Mouse (Mus musculus) hindbrain, embryonic 15.5 days (tissue): ENCODE measurements at regions not wholly inside any gene's neighbourhood (a gene's known extent, or its start where the extent isn't known, plus 50 kb on each side); places are given as distances from the start of the nearest gene placed in this dataset.
A peak's percentile ranks its signal among the peaks of the same experiment; 100 is the strongest.

Source experiments
- ATAC-seq: fragments of 200-750 bp; cut with Nextera tagmentation; 2 replicates; pipeline ENCODE4 v1.8.0; 2017; ENCODE audit warnings: low read depth, moderate number of reproducible peaks, moderate TSS enrichment; ENCODE audit not compliant: low FRiP score
- H3K27ac ChIP-seq: fragments of 300-500 bp; sonication (generic); replicated peaks from 2 replicates; pipeline ENCODE4 v1.5.1; 2015; ENCODE audit warnings: mild to moderate bottlenecking, inconsistent platforms
- H3K27me3 ChIP-seq: fragments of 300-500 bp; sonication (generic); 2 replicates; pipeline ENCODE4 v1.6.1; 2015; ENCODE audit warnings: control low read depth, inconsistent platforms
- H3K36me3 ChIP-seq: fragments of 300-500 bp; sonication (generic); 2 replicates; pipeline ENCODE4 v1.6.1; 2015; ENCODE audit warnings: control low read depth, inconsistent platforms
- H3K4me1 ChIP-seq: fragments of 300-500 bp; sonication (generic); replicated peaks from 2 replicates; pipeline ENCODE4 v1.6.1; 2015; ENCODE audit warnings: control low read depth, inconsistent platforms
- H3K4me2 ChIP-seq: fragments of 300-500 bp; sonication (generic); 2 replicates; pipeline ENCODE4 v1.6.1; 2015; ENCODE audit warnings: moderate library complexity, mild to moderate bottlenecking, inconsistent platforms
- H3K4me3 ChIP-seq: fragments of 300-500 bp; sonication (generic); 2 replicates; pipeline ENCODE4 v1.5.1; 2015; ENCODE audit warnings: mild to moderate bottlenecking, inconsistent platforms
- H3K9ac ChIP-seq: fragments of 300-500 bp; sonication (generic); 2 replicates; pipeline ENCODE4 v1.6.1; 2015; ENCODE audit warnings: inconsistent platforms
- H3K9me3 ChIP-seq: fragments of 300-500 bp; sonication (generic); 2 replicates; pipeline ENCODE4 v1.6.1; 2016; ENCODE audit warnings: control low read depth, inconsistent platforms
- WGBS: fragments of 180-500 bp; shearing (Covaris S2); methylation state at CpG from one replicate; pipeline ENCODE4 v1.1.7; 2015; 5-methylcytosine and 5-hydroxymethylcytosine counted together

DNA sequence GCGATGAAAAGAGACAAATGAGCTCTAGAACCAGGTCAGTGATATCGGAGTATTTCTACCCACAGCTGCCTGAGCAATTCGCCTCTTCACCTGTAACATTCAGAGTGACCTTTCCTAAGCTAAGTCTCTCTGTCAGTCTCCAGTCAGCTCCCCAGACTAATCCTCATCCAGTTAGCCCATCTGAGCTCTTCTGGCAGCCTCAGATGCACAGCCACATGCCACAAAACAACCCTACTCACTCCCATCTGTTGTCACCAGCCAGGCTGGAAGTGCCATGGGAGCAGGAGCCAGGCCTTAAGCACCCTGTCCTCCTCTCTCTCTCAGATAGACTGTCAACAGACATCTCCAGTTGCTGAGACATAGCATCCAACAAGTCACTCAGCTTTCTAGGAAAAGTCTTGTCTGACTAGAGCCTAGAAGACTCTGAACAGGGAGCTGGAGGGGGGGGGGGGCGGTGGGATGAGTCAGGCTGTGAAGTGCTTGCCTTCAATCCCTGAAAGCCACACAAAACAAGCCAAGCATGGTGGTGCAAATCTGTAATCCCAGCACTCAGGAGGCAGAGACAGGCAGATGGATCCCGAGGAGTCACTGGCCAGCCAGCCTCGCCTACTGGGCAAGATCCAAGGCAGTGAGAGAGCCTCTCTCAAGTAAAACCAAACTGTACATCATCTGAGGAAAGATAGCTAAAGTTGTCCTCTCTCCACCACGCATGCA lies 225.6 kb downstream of the Mycn start:
- Histone ChIP-seq H3K4me2 (no peak overlapping the region), H3K27me3 (no peaks in the 10 kb centered on the region), H3K4me3 (no peak overlapping the region), H3K4me1 (0 out of 2 replicates have a peak, but pooled peaks cover 5% of the 10 kb centered on the region), H3K27ac (no peak overlapping the region), H3K36me3 (no peaks in the 10 kb centered on the region), H3K9ac (no peak overlapping the region), H3K9me3 (no peaks in the 10 kb centered on the region)
- ATAC-seq: peak; percentile 63; the same call in 1 of the 2 replicates
- 74% methylated on average over 7 of the region's 7 CpGs for WGBS

DNA sequence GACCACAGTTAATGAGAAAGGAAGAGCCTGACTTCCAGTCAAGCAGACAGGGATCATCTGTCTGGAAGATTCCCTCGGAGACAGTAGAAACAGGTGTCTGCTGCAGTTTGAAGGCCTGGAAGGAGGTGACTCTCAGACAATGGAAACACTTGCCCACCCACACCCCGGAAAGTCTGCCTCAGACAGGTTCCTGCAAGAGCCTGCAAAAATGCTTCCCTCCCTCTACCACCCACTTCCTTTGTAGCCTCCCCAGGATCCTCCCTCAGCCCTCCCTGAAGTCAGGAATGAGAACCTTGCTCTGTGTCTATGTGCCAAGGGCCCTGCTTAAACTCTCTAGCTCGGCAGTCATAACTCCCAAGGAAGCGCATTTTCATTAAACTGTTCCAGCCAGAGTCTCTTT lies 226.2 kb downstream of the Mycn start:
- Histone ChIP-seq H3K4me1 (0 out of 2 replicates have a peak, but pooled peaks cover 5% of the 10 kb centered on the region), H3K27me3 (no peaks in the 10 kb centered on the region), H3K9me3 (no peaks in the 10 kb centered on the region), H3K27ac (no peak overlapping the region), H3K4me2 (no peak overlapping the region), H3K4me3 (no peak overlapping the region), H3K9ac (no peak overlapping the region), H3K36me3 (no peaks in the 10 kb centered on the region)
- no peak for ATAC-seq
- 56% methylated on average over 4 of the region's 4 CpGs for WGBS

DNA sequence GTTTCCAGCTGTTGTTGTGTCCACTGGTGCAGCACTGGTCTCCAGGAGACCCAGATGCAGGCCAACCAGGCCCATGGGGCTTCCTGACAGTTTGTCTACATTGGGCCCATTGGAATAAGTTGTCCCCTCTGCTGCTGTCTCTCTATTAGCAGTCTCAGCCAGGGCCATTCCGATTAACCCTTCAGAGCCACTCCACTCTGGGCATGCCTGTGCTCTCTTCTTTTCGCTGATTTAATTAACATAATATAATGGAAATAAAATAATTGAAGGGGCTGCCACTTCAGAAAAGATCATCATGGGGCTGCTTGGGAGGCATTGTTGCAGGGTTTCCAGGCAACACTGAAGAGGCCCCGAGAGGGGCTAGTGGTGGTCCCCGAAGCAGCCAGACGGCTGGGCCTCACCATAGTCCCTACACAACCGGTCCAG lies 231.5 kb downstream of the Mycn start:
- Histone ChIP-seq H3K4me1 (peaks cover 13% of the 10 kb centered on the region), H3K9me3 (no peaks in the 10 kb centered on the region), H3K9ac (no peak overlapping the region), H3K4me3 (no peak overlapping the region), H3K36me3 (no peaks in the 10 kb centered on the region), H3K4me2 (no peak overlapping the region), H3K27me3 (no peaks in the 10 kb centered on the region), H3K27ac (no peak overlapping the region)
- no peak for ATAC-seq
- 27% methylated on average over 6 of the region's 6 CpGs for WGBS

DNA sequence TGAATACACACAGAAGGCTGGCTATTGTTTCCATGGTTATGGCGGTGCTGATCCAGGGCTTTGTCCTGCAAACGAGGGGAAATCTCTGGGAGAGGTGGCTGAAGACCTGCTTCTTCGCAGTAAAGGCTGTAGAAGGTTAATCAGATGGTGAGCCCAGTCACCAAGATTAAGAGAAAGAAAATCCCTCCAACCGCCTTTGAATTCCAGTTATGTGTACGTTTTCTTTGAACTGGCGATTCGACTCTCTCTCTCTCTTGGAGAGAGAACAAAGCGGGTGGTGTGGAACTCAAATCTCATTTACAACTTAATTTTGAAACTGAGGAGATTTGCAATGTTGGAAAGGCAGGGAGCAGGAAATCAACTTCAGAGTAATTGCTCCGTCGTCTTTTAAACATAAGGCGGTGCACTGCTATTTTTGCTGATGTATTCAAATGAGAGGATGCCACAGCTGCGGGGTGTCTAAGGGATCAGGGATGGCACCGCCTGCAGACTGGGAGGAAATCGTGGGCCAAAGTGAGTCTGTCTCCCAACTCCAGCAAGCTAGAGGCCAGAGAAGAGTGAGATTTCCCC lies 232.7 kb downstream of the Mycn start:
- Histone ChIP-seq H3K27ac (peak overlapping the region; percentile 49), H3K36me3 (no peaks in the 10 kb centered on the region), H3K4me2 (peak overlapping the region; percentile 33), H3K27me3 (no peaks in the 10 kb centered on the region), H3K9me3 (no peaks in the 10 kb centered on the region), H3K4me3 (no peak overlapping the region), H3K9ac (no peak overlapping the region), H3K4me1 (peaks cover 13% of the 10 kb centered on the region)
- no peak for ATAC-seq
- WGBS: 7% methylated on average over 14 of the region's 14 CpGs

DNA sequence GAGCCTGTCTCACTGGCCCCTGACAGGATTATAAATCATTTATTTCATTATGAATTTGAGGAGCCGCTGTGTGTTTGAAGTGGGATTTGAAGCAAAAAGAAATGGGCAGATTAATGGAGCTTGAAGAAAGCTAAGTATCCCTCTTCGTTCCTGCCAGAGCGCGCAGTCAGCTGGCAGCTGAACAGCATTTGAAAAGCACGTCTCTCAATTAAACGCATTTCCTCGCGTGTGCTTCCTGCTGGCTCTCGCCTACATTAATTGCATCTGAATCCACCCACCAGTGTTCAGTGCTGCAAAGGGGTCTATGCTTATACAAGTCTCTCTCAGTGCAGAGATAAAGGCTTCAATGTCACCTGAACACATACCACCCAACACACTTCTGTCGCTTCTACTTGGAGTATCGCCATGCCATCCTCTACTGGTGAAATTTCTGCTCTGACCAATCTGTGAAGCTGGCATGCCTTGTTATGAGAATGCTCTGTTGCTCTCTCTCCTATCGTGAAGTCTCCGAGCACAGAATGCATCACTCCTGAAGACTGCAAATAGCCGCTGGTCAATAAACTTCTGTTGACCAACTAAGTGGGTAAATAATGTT lies 235.3 kb downstream of the Mycn start:
- Histone ChIP-seq H3K9me3 (no peaks in the 10 kb centered on the region), H3K9ac (no peak overlapping the region), H3K27me3 (no peaks in the 10 kb centered on the region), H3K4me1 (peaks cover 13% of the 10 kb centered on the region), H3K4me3 (no peak overlapping the region), H3K4me2 (no peak overlapping the region), H3K36me3 (no peaks in the 10 kb centered on the region), H3K27ac (peak overlapping the region; percentile 36; the same call in 1 of the 2 replicates)
- peak; percentile 13; the same call in 1 of the 2 replicates for ATAC-seq
- 64% methylated on average over 14 of the region's 14 CpGs for WGBS

DNA sequence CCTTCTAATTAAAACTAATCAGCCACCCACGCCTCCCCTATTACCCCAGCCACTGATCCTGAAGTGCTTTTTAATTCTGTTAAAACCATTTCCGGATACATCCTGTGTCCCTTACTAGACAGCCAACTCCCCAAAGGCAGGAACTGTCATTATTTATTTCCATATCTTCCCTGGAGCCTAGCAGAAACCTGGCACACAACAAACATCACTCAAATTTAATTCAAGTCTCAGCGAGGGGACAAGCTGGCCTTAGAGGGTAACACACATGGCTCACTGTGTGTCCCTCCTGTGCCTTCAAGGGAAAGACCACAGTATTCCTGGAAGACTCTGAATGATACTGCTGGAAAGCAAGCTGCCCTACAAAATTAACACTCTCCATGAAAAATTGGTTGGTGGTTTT lies 240.0 kb downstream of the Mycn start:
- H3K9me3 ChIP-seq: no peaks in the 10 kb centered on the region
- no peaks in the 10 kb centered on the region for H3K36me3 ChIP-seq
- H3K4me1 ChIP-seq: no peaks in the 10 kb centered on the region; the same call in none of the 2 replicates
- H3K9ac ChIP-seq: no peak overlapping the region
- no peaks in the 10 kb centered on the region for H3K27me3 ChIP-seq
- no peak for ATAC-seq
- no peak overlapping the region for H3K4me3 ChIP-seq
- H3K27ac ChIP-seq: no peak overlapping the region
- 30% methylated on average over 3 of the region's 3 CpGs for WGBS
- no peak overlapping the region for H3K4me2 ChIP-seq

DNA sequence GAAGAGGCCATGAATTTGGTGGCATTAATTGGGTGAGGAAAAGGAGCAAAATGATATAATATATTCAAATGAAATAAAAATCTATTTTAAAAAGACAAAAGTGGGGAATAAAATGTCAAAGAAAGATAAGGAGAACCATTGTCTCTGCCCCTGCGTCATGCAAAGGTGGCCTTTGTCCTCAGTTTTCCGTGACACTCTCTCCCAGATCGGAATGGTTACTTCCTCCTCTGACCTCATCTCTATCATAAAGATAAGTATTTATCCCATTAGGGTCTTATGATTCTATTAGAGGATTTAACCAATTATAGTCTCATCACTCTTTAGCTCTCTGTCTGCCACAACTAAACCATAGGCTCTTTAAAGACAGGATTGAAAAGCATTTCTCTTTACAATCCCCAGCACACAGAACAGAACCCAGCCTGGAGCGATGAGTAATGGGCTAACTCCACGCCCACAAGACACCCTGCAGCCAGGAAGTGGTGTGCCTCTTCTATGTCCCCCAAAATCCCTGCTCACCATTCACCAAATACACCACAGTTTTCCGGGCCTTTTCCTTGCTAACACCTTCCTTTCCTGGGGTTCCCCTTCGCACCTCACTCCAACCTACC lies 240.6 kb downstream of the Mycn start:
- no peak overlapping the region for H3K9ac ChIP-seq
- no peaks in the 10 kb centered on the region for H3K27me3 ChIP-seq
- H3K4me3 ChIP-seq: no peak overlapping the region
- no peaks in the 10 kb centered on the region; the same call in none of the 2 replicates for H3K4me1 ChIP-seq
- no peaks in the 10 kb centered on the region for H3K36me3 ChIP-seq
- 78% methylated on average over 7 of the region's 7 CpGs for WGBS
- no peak overlapping the region for H3K4me2 ChIP-seq
- no peaks in the 10 kb centered on the region for H3K9me3 ChIP-seq
- H3K27ac ChIP-seq: no peak overlapping the region
- no peak for ATAC-seq

DNA sequence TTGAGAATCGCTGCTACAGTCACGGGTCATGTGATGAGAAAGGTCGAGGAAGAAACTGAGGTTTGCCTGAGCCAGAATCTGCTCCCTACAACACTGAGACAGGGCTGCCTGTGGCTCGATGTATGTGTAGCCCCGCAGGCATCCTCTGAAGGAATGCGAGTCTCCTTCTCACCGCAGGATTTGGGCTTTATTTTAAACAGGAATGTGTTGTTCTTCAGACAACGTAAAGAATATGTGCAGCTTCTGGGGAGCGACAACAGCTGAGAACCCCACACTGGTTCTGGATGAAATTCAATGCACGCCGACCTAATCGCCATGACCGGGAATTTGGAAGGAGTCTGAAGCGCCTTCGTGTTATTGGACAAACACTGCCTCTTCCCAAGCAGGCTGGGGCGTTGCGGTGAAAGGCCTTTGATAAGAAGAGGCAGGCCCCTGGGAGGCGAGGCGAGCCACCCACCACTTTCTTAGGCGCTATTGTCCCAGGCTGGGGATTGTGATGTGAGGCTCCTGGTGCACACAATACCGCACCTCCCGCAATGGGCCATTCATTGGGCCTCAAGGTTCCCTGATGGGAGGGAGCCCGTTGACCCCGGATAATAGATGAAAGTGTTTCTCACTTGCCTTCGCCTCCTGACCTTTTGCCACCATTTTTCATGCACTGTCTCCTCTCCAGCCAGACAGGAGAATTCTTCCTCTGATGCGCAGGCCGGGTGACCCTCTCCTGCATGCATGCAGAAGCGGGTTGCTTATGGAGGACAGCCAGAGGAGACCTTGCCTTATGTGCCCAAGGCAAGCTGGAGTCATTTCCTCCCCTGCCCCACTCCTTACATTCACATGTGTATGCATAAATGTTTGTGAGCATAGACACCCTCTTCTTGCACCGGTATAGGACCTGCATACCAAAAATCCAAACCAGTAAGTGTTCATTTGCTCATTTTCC lies 247.6 kb downstream of the Mycn start:
- Histone ChIP-seq H3K4me3 (no peak overlapping the region), H3K4me2 (peak overlapping the region; percentile 32), H3K9me3 (no peaks in the 10 kb centered on the region), H3K4me1 (peaks cover 15% of the 10 kb centered on the region), H3K9ac (no peak overlapping the region), H3K27ac (no peak overlapping the region), H3K27me3 (peaks cover 3% of the 10 kb centered on the region; the same call in 1 of the 2 replicates), H3K36me3 (no peaks in the 10 kb centered on the region)
- 9% methylated on average over 29 of the region's 29 CpGs for WGBS
- ATAC-seq: peak; percentile 52; the same call in 1 of the 2 replicates

DNA sequence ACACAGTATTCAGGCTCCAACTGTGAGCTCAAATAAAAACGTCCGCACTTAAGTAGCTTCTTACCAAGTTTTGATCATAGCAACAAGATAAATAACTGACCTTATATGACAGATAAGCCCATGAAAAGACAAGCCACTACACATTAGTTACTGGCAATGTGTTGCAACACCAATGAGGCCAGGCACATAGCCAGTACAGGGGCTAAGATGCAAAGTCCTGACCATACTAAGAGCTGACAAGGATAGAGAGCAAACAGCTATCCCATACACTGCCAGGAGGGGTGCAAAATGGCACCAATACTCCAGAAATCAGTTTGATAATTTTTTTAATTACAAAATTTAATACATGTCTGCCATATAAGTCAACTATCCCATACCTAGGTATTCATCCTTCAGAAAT lies 254.3 kb downstream of the Mycn start:
- no peak for ATAC-seq
- 86% methylated on average over 2 of the region's 2 CpGs for WGBS
- Histone ChIP-seq H3K9me3 (no peaks in the 10 kb centered on the region), H3K36me3 (no peaks in the 10 kb centered on the region), H3K4me2 (no peak overlapping the region), H3K27me3 (no peaks in the 10 kb centered on the region), H3K4me1 (peaks cover 17% of the 10 kb centered on the region), H3K27ac (no peak overlapping the region), H3K4me3 (no peak overlapping the region), H3K9ac (no peak overlapping the region)

DNA sequence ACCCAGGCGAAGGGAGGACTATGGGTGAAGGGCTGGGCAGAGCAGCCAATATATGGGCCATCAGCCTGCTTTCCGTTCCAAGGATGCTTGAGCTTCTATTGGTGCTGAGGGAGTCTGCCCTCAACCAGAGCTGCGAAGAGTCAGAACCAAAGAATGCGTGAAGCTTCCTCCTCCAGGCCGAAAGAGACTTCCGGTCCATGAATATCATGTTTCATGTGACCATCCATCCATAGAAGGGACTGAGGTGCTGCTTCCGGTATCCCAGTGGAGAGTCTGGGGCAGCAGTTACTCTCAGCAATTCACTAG lies 256.5 kb downstream of the Mycn start:
- 68% methylated on average over 7 of the region's 7 CpGs for WGBS
- no peak for ATAC-seq
- Histone ChIP-seq H3K4me1 (peaks cover 35% of the 10 kb centered on the region), H3K9ac (no peak overlapping the region), H3K4me2 (no peak overlapping the region; the same call in 1 of the 2 replicates), H3K36me3 (no peaks in the 10 kb centered on the region), H3K27ac (0 out of 2 replicates have a peak overlapping the region, but pooled peaks have one; percentile 19), H3K27me3 (no peaks in the 10 kb centered on the region), H3K4me3 (no peak overlapping the region), H3K9me3 (no peaks in the 10 kb centered on the region)

DNA sequence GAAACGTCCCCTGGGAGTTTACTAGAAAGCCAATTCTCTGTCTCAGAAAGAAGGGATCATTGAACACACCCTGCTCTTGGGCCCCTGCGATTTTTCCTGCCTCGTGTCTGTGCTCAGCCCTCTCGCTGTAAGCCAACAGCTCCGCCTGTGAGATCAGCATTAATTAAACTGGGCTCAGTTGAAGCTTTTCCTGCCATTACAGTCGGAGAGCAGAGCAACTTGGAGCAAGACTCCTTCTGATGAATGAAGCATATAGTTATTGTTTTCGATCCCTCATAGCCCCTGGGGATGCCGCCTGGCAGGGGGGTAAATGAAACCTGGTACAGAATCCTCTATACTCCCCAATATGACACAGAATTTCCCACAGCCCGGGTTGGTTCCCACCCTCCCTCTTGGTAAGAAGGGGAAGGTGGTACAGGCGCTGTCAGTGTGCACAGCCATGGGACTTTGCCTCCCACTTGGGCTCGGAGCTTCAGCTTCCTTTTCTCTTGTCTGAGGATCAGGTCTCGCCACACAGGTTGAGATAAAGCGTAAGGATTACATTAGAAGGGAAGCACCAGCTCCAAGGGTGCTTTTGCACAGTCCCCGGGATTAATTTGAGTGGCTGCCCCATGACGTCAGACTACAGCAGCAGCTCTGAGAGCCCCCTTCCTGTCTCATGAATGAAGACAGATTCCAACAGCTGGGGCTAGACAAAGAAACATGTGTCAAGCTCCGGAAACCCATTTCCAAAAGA lies 257.1 kb downstream of the Mycn start:
- Histone ChIP-seq H3K4me2 (peak overlapping the region; percentile 25), H3K4me1 (peaks cover 39% of the 10 kb centered on the region), H3K36me3 (no peaks in the 10 kb centered on the region), H3K4me3 (no peak overlapping the region), H3K27me3 (no peaks in the 10 kb centered on the region), H3K27ac (0 out of 2 replicates have a peak overlapping the region, but pooled peaks have one; percentile 19), H3K9ac (no peak overlapping the region), H3K9me3 (no peaks in the 10 kb centered on the region)
- ATAC-seq: peak; percentile 6; the same call in 1 of the 2 replicates
- 18% methylated on average over 16 of the region's 16 CpGs for WGBS
